Mouse (Mus musculus) hindbrain, embryonic 10.5 days (tissue): ENCODE measurements around the gene Gtf2i. TPM values are rescaled to one million over a fixed set of nuclear protein-coding genes. Genes with fewer than 3 reads are reported as not detected.
A peak's percentile ranks its signal among the peaks of the same experiment; 100 is the strongest.

ENCODE experiments used
- DNase-seq: peaks from one replicate; pipeline ENCODE4 v3.0.0-alpha.2; 2017; ENCODE audit warnings: low spot score
- H3K27ac ChIP-seq: fragments of 300-500 bp; sonication (generic); 2 replicates; pipeline ENCODE4 v1.5.1; 2016; ENCODE audit warnings: mild to moderate bottlenecking, moderate library complexity
- H3K27me3 ChIP-seq: fragments of 300-500 bp; sonication (generic); 2 replicates; pipeline ENCODE4 v1.6.1; 2016; ENCODE audit warnings: mild to moderate bottlenecking; ENCODE audit not compliant: poor library complexity, insufficient read depth, severe bottlenecking
- H3K36me3 ChIP-seq: fragments of 300-500 bp; sonication (generic); 2 replicates; pipeline ENCODE4 v1.6.1; 2016; ENCODE audit warnings: mild to moderate bottlenecking, moderate library complexity
- H3K4me1 ChIP-seq: fragments of 300-500 bp; sonication (generic); replicated peaks from 2 replicates; pipeline ENCODE4 v1.6.1; 2016; ENCODE audit warnings: mild to moderate bottlenecking
- H3K4me3 ChIP-seq: fragments of 300-500 bp; sonication (generic); 2 replicates; pipeline ENCODE4 v1.5.1; 2016; ENCODE audit warnings: mild to moderate bottlenecking, moderate library complexity
- H3K9me3 ChIP-seq: fragments of 300-500 bp; sonication (generic); 2 replicates; pipeline ENCODE4 v1.6.1; 2016; ENCODE audit warnings: mild to moderate bottlenecking, moderate library complexity
- WGBS: fragments of 180-500 bp; shearing (Covaris S2); methylation state at CpG from one replicate; pipeline ENCODE4 v1.1.7; 2016; 5-methylcytosine and 5-hydroxymethylcytosine counted together
- polyA plus RNA-seq: library from polyadenylated mRNA; unstranded; fragments of >200 nt; fragmentation: Nextera tagmentation; extraction: Ambion mirVana; gene quantifications from 2 replicates; pipeline ENCODE4 v1.2.1, GENCODE M21; 2016

Gtf2i gene
- polyA plus RNA-seq, 1 experiment from 2014 or later = 189 TPM

GRCm38 (mm10) chr5:134232568-134232967 lies 82.0 kb downstream of the Gtf2i start:
- 58% methylated on average over 7 of the region's 7 CpGs for WGBS
- no peaks in the 10 kb centered on the region for H3K27me3 ChIP-seq
- H3K4me3 ChIP-seq = no peak overlapping the region
- H3K36me3 ChIP-seq = peaks cover 32% of the 10 kb centered on the region
- H3K27ac ChIP-seq = no peak overlapping the region
- no peak for DNase-seq
- no peaks in the 10 kb centered on the region for H3K9me3 ChIP-seq
- peaks cover 34% of the 10 kb centered on the region for H3K4me1 ChIP-seq

GRCm38 (mm10) chr5:134232111-134232510 lies 82.4 kb downstream of the Gtf2i start:
- Histone ChIP-seq H3K9me3 (no peaks in the 10 kb centered on the region), H3K4me3 (no peak overlapping the region), H3K36me3 (peaks cover 27% of the 10 kb centered on the region), H3K4me1 (peaks cover 35% of the 10 kb centered on the region), H3K27ac (no peak overlapping the region), H3K27me3 (no peaks in the 10 kb centered on the region)
- 75% methylated on average over 6 of the region's 6 CpGs for WGBS
- no peak for DNase-seq

- DNase-seq = no peak
- Histone ChIP-seq H3K27ac (no peak overlapping the region), H3K4me1 (peaks cover 42% of the 10 kb centered on the region), H3K4me3 (no peak overlapping the region), H3K36me3 (peaks cover 20% of the 10 kb centered on the region), H3K27me3 (no peaks in the 10 kb centered on the region), H3K9me3 (no peaks in the 10 kb centered on the region)
- WGBS = 86% methylated on average over 5 of the region's 5 CpGs
Measured at GRCm38 (mm10) chr5:134231376-134231775, 83.2 kb downstream of the Gtf2i start.

GRCm38 (mm10) chr5:134229391-134229790 lies 85.2 kb downstream of the Gtf2i start, which contains the start of gene Ncf1:
Ncf1 (minus strand) TSS chr5:134229625.
- Histone ChIP-seq H3K4me1 (peaks cover 47% of the 10 kb centered on the region), H3K27ac (no peak within 1 kb of the TSS), H3K27me3 (no peaks in the 10 kb centered on the region), H3K36me3 (0 out of 2 replicates have a peak, but pooled peaks cover under 1% of the 10 kb centered on the region), H3K9me3 (no peaks in the 10 kb centered on the region), H3K4me3 (no peak within 1 kb of the TSS)
- no peak for DNase-seq
- 84% methylated on average over 7 of the region's 7 CpGs for WGBS

GRCm38 (mm10) chr5:134228249-134228638 lies 86.3 kb downstream of the Gtf2i start:
- Histone ChIP-seq H3K36me3 (no peaks in the 10 kb centered on the region), H3K4me3 (no peak overlapping the region), H3K9me3 (no peaks in the 10 kb centered on the region), H3K27me3 (peaks cover 2% of the 10 kb centered on the region; the same call in 1 of the 2 replicates), H3K4me1 (peaks cover 36% of the 10 kb centered on the region), H3K27ac (peak overlapping the region; percentile 62)
- WGBS = 82% methylated on average over 6 of the region's 6 CpGs
- no peak for DNase-seq

DNA sequence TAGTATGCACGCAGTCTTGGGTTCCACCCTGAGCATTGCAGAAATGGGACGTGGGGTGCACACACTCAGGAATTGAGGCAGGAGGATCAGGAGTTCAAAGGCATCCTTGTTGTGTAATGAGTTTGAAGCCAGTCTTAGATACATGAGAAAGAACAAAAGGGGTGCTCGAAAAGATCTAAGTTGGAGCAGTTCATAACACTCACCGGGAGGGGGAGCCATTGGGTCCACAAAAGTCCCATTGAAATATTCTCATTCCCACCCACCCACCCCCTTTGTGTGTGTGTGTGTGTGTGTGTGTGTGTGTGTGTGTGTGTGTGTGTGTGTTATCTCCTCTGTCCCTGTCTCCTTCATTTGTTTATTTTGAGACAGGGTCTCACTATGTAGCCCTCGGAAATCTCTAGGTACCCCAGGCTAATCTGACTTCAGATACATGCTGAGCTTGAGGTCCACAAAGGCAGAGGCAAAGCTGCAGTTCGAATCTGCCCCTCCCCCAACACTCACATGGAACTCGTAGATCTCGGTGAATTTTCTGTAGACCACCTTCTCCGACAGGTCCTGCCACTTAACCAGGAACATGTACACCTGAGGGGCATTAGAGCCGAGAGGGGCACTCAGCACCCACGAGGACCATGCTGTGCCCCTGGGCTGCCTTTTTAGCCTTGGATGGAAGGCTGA lies 86.8 kb downstream of the Gtf2i start:
- 45% methylated on average over 11 of the region's 11 CpGs for WGBS
- peak overlapping the region; percentile 68 for H3K27ac ChIP-seq

DNA sequence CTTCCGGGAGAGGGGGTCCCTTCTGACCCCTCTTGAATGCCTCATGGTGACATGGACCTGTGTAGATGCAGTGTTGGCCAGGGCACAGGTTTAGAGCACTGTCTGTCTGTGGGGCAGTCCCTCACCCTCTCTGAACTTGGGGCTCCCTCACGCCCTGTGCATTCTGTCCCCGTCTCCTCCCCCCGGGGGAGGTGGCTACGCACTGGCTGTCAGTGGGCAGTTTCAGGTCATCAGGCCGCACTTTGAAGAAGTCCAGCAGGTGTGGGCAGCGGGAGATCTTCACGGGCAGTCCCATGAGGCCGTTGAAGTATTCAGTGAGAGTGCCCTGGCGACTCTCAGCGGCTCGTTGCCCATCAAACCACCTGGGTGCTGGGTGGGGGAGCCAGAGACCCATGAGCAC lies 87.6 kb downstream of the Gtf2i start:
- peak overlapping the region; percentile 68 for H3K27ac ChIP-seq
- DNase-seq = no peak
- H3K27me3 ChIP-seq = peaks cover 15% of the 10 kb centered on the region
- no peaks in the 10 kb centered on the region for H3K36me3 ChIP-seq
- H3K4me3 ChIP-seq = no peak overlapping the region
- 71% methylated on average over 12 of the region's 12 CpGs for WGBS
- H3K4me1 ChIP-seq = peaks cover 32% of the 10 kb centered on the region
- H3K9me3 ChIP-seq = no peaks in the 10 kb centered on the region

More for the DNA sequence above, 86.8 kb downstream of the Gtf2i start:
- Histone ChIP-seq H3K27me3 (peaks cover 7% of the 10 kb centered on the region), H3K4me1 (peaks cover 30% of the 10 kb centered on the region), H3K9me3 (no peaks in the 10 kb centered on the region), H3K36me3 (no peaks in the 10 kb centered on the region), H3K4me3 (no peak overlapping the region)
- peak; percentile 55 for DNase-seq

DNA sequence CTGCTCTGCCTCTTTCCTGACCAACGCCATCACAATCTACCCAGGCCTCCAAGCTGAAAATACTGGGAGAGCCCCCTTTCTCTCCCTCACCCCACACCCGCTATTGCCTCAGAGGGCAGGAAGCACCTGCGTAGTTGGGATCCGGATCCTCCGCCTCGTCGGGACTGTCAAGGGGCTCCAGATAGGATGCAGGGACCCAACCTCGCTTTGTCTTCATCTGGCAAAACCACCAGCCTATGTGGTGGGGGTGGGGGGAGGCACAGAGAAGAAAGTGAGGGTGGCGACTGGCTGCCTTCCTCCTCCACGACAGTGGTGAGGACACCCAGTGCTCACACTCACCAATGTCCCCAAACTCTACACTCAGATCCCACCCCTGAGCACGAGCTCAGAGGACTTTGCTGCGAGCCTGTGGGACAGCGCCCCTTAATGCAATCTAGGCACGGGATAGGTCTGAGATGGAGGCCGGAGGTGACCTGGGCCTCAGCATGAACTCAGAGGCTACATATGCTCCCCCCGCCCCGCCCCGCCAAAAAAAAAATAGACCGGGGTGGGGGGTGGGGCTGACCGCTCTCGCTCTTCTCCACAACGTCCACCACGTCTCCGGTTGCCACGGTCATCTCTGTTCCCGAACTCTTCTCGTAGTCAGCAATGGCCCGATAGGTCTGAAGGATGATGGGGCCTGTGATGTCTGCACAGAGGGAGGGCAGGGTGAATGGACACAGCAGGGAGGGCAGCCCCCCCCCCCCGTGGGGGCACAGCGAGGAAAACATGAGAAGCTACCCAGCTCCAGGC lies 89.3 kb downstream of the Gtf2i start:
- H3K36me3 ChIP-seq = no peaks in the 10 kb centered on the region
- H3K9me3 ChIP-seq = no peaks in the 10 kb centered on the region
- DNase-seq = no peak
- H3K4me1 ChIP-seq = peaks cover 39% of the 10 kb centered on the region
- 0 out of 2 replicates have a peak overlapping the region, but pooled peaks have one; percentile 13 for H3K27ac ChIP-seq
- 80% methylated on average over 30 of the region's 30 CpGs for WGBS
- H3K27me3 ChIP-seq = peaks cover 29% of the 10 kb centered on the region
- no peak overlapping the region for H3K4me3 ChIP-seq

DNA sequence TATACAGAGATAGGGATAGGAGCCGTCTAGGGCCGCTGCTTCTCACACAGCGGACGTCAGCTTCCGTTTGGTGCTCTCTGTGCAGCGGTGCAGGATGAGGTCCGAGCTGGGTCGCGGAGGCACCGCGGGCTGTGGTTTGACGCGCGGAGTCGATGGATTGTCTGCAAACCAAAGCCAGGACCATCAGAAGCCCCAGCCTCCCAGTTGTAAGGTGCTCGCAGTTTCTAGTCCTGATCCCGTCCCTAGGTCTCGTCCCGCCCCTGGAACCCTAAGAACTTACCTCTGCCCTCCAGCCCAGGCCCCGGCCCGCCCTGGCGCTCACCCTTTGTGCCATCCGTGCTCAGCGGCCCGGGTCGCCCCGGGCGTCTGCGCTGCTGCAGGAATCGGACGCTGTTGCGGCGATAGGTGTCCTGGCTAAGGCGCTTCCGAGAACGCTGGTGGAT lies 92.8 kb downstream of the Gtf2i start:
- peaks cover 29% of the 10 kb centered on the region for H3K27me3 ChIP-seq
- no peaks in the 10 kb centered on the region for H3K9me3 ChIP-seq
- H3K36me3 ChIP-seq = peaks cover 9% of the 10 kb centered on the region
- 2% methylated on average over 36 of the region's 36 CpGs for WGBS
- peaks cover 37% of the 10 kb centered on the region for H3K4me1 ChIP-seq
- H3K27ac ChIP-seq = peak overlapping the region; percentile 74
- peak overlapping the region; percentile 54 for H3K4me3 ChIP-seq
- peak; percentile 42 for DNase-seq

DNA sequence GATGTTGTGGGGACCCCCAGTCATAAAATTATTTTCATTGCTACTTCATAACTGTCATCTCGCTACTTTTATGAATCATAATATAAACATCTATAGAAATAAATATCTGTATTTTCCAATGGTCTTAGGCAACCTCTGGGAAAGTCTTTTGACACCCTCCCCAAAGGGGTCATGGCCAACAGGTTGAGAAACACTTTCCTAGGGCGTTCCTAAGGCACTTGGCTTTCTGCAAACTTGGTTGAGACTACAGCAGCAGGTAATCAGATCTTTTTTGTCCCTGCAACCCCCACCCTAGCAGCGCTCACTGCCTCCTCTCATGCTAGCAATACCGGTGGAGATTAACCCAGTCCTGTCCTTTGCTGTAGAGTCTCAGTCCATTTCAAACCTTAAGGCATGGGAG lies 93.3 kb downstream of the Gtf2i start:
- 44% methylated on average over 4 of the region's 4 CpGs for WGBS
- DNase-seq = no peak
- no peak overlapping the region; the same call in 1 of the 2 replicates for H3K27ac ChIP-seq
- H3K27me3 ChIP-seq = peaks cover 29% of the 10 kb centered on the region
- H3K9me3 ChIP-seq = no peaks in the 10 kb centered on the region
- peaks cover 33% of the 10 kb centered on the region for H3K4me1 ChIP-seq
- H3K36me3 ChIP-seq = peaks cover 13% of the 10 kb centered on the region
- H3K4me3 ChIP-seq = peak overlapping the region; percentile 54

DNA sequence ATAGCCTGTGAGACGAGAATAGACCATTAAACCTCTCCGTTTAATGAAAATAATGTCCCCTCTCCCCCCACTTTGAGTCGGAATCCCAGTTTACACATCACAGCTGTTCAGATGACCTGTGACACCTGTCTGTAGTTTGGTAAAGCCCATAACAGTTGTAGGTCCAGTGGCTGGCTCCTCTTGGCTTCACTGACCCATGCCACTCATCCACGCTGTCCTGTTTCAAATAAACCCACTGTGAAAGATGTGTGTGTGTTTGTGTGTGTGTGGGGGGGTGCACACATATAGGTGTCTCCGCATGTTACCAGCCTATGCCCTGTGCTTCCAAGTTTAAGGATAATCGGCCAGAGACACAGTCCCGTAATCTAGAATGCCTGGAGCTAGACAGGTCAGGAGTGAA lies 96.7 kb downstream of the Gtf2i start:
- 94% methylated on average over 7 of the region's 7 CpGs for WGBS
- peaks cover 23% of the 10 kb centered on the region for H3K4me1 ChIP-seq
- no peak for DNase-seq
- H3K27me3 ChIP-seq = peaks cover 24% of the 10 kb centered on the region
- no peak overlapping the region for H3K27ac ChIP-seq
- H3K36me3 ChIP-seq = peaks cover 16% of the 10 kb centered on the region
- no peaks in the 10 kb centered on the region for H3K9me3 ChIP-seq
- H3K4me3 ChIP-seq = no peak overlapping the region

- Histone ChIP-seq H3K4me3 (no peak overlapping the region), H3K36me3 (peaks cover 20% of the 10 kb centered on the region), H3K27me3 (no peaks in the 10 kb centered on the region), H3K27ac (no peak overlapping the region), H3K9me3 (0 out of 2 replicates have a peak, but pooled peaks cover under 1% of the 10 kb centered on the region), H3K4me1 (peaks cover 14% of the 10 kb centered on the region)
- WGBS = 82% methylated on average over 12 of the region's 12 CpGs
- DNase-seq = no peak
Measured at GRCm38 (mm10) chr5:134214021-134214806, 100.3 kb downstream of the Gtf2i start.
